Mouse (Mus musculus) forebrain, embryonic 10.5 days (tissue): ENCODE measurements around the gene Ccna2. TPM values are rescaled to one million over a fixed set of nuclear protein-coding genes. Genes with fewer than 3 reads are reported as not detected.

Source experiments
- DNase-seq: peaks from one replicate; pipeline ENCODE4 v3.0.0-alpha.2; 2017; ENCODE audit warnings: low spot score; ENCODE audit errors: extremely low spot score
- H3K27ac ChIP-seq: fragments of 300-500 bp; sonication (generic); 2 replicates; pipeline ENCODE4 v1.5.1; 2016; ENCODE audit warnings: mild to moderate bottlenecking
- H3K27me3 ChIP-seq: fragments of 300-500 bp; sonication (generic); 2 replicates; pipeline ENCODE4 v1.6.1; 2016; ENCODE audit warnings: mild to moderate bottlenecking; ENCODE audit not compliant: poor library complexity, severe bottlenecking
- H3K36me3 ChIP-seq: fragments of 300-500 bp; sonication (generic); replicated peaks from 2 replicates; pipeline ENCODE4 v1.6.1; 2016; ENCODE audit warnings: mild to moderate bottlenecking, moderate library complexity
- H3K4me1 ChIP-seq: fragments of 300-500 bp; sonication (generic); 2 replicates; pipeline ENCODE4 v1.6.1; 2016
- H3K4me3 ChIP-seq: fragments of 300-500 bp; sonication (generic); 2 replicates; pipeline ENCODE4 v1.5.1; 2016; ENCODE audit warnings: mild to moderate bottlenecking, moderate library complexity
- H3K9me3 ChIP-seq: fragments of 300-500 bp; sonication (generic); 2 replicates; pipeline ENCODE4 v1.6.1; 2016; ENCODE audit warnings: mild to moderate bottlenecking, moderate library complexity
- WGBS: fragments of 180-500 bp; shearing (Covaris S2); methylation state at CpG from one replicate; pipeline ENCODE4 v1.1.7; 2016; 5-methylcytosine and 5-hydroxymethylcytosine counted together
- polyA plus RNA-seq: library from polyadenylated mRNA; unstranded; fragments of >200 nt; fragmentation: Nextera tagmentation; extraction: Ambion mirVana; gene quantifications from 2 replicates; pipeline ENCODE4 v1.2.1, GENCODE M21; 2016

Gene Ccna2
- polyA plus RNA-seq, 1 experiment from 2014 or later = 276 TPM

DNA sequence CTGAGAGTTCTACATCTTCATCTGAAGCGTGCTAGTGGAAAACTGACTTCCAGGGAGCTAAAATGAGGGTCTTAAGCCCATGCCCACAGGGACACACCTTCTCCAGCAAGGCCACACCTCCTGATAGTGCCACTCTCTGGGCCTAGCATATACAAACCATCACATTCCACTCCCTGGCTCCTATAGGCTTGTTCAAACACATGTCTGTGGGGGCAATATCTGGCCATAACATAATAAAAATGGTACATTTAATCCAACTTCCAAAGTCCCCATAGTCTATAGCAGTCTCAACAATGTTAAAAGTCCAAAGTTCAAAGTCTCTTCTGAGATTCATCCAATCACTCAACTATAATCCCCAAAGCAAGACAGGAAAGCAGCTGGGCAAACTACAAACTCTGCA is 14.3 kb downstream of the Ccna2 start:
- Histone ChIP-seq H3K4me1 (peaks cover 7% of the 10 kb centered on the region), H3K4me3 (no peak overlapping the region), H3K9me3 (no peaks in the 10 kb centered on the region), H3K27me3 (no peaks in the 10 kb centered on the region), H3K36me3 (peaks cover 90% of the 10 kb centered on the region), H3K27ac (no peak overlapping the region)
- no peak for DNase-seq
- 93% methylated on average over 1 of the region's 1 CpGs for WGBS

- H3K4me1 ChIP-seq = peaks cover 22% of the 10 kb centered on the region
- peak within 1 kb of the TSS; percentile 73 for H3K4me3 ChIP-seq
- peaks cover 39% of the 10 kb centered on the region for H3K36me3 ChIP-seq
- H3K27ac ChIP-seq = peak within 1 kb of the TSS; percentile 85
- H3K9me3 ChIP-seq = no peaks in the 10 kb centered on the region
- no peaks in the 10 kb centered on the region for H3K27me3 ChIP-seq
- WGBS = under 1% methylated on average over 39 of the region's 39 CpGs
- peak; percentile 96 for DNase-seq
Observed at GRCm38 (mm10) chr3:36552406-36553047, 19.4 kb downstream of the Ccna2 start, which contains the start of gene Exosc9. Gene Exosc9 (plus strand): TSS chr3:36552606.

DNA sequence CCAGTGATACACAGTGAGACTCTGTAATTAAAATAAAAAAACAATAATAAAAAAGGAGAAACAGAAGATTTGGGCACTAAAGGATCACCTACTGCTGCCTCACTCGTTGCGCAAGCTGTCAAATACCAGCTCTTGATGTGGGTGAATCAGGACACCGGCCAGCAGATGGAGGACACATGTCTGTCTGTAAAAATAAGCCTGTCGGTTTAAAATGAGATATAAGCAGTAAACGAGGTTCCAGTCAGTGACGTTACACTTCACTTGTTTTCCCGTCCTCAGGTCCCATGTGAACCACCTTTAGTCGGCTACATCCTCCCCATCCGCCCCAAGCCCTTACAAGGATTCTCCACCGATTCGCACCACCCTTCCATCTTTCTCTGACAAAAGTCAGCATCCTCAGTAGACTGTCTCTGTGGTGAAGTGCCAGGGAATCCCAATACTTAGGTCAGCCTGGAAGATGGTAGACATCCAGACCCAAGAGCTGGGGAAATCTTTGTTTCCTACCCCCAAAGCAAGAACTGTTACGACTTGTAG is 20.0 kb downstream of the Ccna2 start:
- H3K36me3 ChIP-seq = peaks cover 33% of the 10 kb centered on the region
- WGBS = 24% methylated on average over 12 of the region's 12 CpGs
- no peaks in the 10 kb centered on the region for H3K27me3 ChIP-seq
- H3K4me3 ChIP-seq = peak overlapping the region; percentile 73
- peaks cover 22% of the 10 kb centered on the region for H3K4me1 ChIP-seq
- H3K27ac ChIP-seq = peak overlapping the region; percentile 85
- no peak for DNase-seq
- no peaks in the 10 kb centered on the region for H3K9me3 ChIP-seq

GRCm38 (mm10) chr3:36551343-36551742 is 20.6 kb downstream of the Ccna2 start:
- no peaks in the 10 kb centered on the region for H3K27me3 ChIP-seq

DNA sequence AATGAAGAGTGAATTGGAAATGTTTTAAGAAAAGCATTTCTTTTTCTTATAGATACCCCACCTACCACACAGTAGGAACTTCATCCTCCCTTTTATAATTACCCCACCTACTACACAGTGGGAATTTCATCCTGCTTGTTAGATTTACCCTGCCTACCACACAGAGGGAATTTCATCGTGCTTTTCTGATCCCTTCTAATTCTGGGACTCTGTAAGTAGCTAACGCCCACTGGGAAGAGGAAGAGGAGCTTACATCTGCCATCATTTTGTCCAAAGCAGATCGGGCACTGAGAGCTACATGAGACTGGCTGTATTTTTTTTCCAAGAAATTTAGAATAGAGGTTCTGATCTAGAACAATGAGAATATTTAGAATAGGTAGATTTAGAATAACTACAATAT is 27.0 kb downstream of the Ccna2 start:
- no peak overlapping the region for H3K27ac ChIP-seq
- 82% methylated on average over 3 of the region's 3 CpGs for WGBS
- no peak for DNase-seq

More at GRCm38 (mm10) chr3:36551343-36551742, 20.6 kb downstream of the Ccna2 start:
- peak; percentile 55 for DNase-seq
- no peaks in the 10 kb centered on the region for H3K9me3 ChIP-seq
- H3K27ac ChIP-seq = peak overlapping the region; percentile 85
- 18% methylated on average over 9 of the region's 9 CpGs for WGBS
- H3K36me3 ChIP-seq = peaks cover 27% of the 10 kb centered on the region
- H3K4me1 ChIP-seq = peaks cover 22% of the 10 kb centered on the region
- H3K4me3 ChIP-seq = peak overlapping the region; percentile 73

GRCm38 (mm10) chr3:36541399-36541798 is 30.6 kb downstream of the Ccna2 start:
- Histone ChIP-seq H3K9me3 (no peaks in the 10 kb centered on the region), H3K27me3 (no peaks in the 10 kb centered on the region), H3K4me1 (no peaks in the 10 kb centered on the region), H3K4me3 (no peak overlapping the region), H3K27ac (no peak overlapping the region), H3K36me3 (no peaks in the 10 kb centered on the region)
- 91% methylated on average over 2 of the region's 2 CpGs for WGBS
- no peak for DNase-seq

More for the DNA sequence above, 27.0 kb downstream of the Ccna2 start:
- Histone ChIP-seq H3K4me1 (no peaks in the 10 kb centered on the region), H3K36me3 (no peaks in the 10 kb centered on the region), H3K4me3 (no peak overlapping the region), H3K9me3 (no peaks in the 10 kb centered on the region), H3K27me3 (no peaks in the 10 kb centered on the region)

GRCm38 (mm10) chr3:36540756-36541155 is 31.2 kb downstream of the Ccna2 start:
- no peak for DNase-seq
- no peak overlapping the region for H3K4me3 ChIP-seq
- H3K9me3 ChIP-seq = no peaks in the 10 kb centered on the region
- no peaks in the 10 kb centered on the region for H3K36me3 ChIP-seq
- WGBS = 88% methylated on average over 2 of the region's 2 CpGs
- no peaks in the 10 kb centered on the region for H3K27me3 ChIP-seq
- H3K4me1 ChIP-seq = no peaks in the 10 kb centered on the region
- H3K27ac ChIP-seq = no peak overlapping the region

- peaks cover 4% of the 10 kb centered on the region for H3K27me3 ChIP-seq
- WGBS = 87% methylated on average over 4 of the region's 4 CpGs
- DNase-seq = no peak
- H3K4me3 ChIP-seq = no peak overlapping the region
- H3K9me3 ChIP-seq = peaks cover 4% of the 10 kb centered on the region; the same call in 1 of the 2 replicates
- no peak overlapping the region for H3K27ac ChIP-seq
- no peaks in the 10 kb centered on the region for H3K36me3 ChIP-seq
- H3K4me1 ChIP-seq = peaks cover 6% of the 10 kb centered on the region
Observed at GRCm38 (mm10) chr3:36537701-36538470, 34.1 kb downstream of the Ccna2 start.

DNA sequence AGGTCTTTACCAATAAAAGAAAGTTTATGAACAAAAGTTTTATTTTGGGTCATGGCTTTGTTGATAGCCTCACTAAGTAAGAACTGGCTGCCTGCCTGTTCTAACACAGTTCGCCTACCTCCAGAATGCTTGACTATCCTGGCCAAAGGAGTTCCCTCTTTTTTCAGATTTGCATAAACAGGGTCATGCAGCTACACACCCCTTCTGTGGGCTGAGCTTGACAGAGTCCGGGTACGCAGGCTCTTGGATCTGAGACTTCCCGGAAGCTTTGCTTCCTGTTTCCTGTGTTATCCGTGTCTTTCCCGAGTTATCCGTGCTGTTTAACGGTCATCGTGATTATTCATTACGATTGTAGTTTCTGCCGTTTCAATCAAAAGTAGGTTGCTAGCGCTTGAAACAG is 35.9 kb downstream of the Ccna2 start:
- WGBS = 94% methylated on average over 12 of the region's 12 CpGs
- H3K27ac ChIP-seq = no peak overlapping the region
- no peak for DNase-seq
- H3K4me1 ChIP-seq = peaks cover 17% of the 10 kb centered on the region
- peaks cover 4% of the 10 kb centered on the region; the same call in 1 of the 2 replicates for H3K9me3 ChIP-seq
- H3K36me3 ChIP-seq = no peaks in the 10 kb centered on the region
- H3K27me3 ChIP-seq = peaks cover 22% of the 10 kb centered on the region
- no peak overlapping the region for H3K4me3 ChIP-seq

- peak; percentile 20 for DNase-seq
- Histone ChIP-seq H3K27ac (no peak overlapping the region; the same call in 1 of the 2 replicates), H3K9me3 (peaks cover 4% of the 10 kb centered on the region; the same call in 1 of the 2 replicates), H3K4me3 (no peak overlapping the region), H3K4me1 (peaks cover 17% of the 10 kb centered on the region), H3K36me3 (no peaks in the 10 kb centered on the region), H3K27me3 (peaks cover 31% of the 10 kb centered on the region)
- 0% methylated on average over 1 of the region's 1 CpGs for WGBS
Observed at GRCm38 (mm10) chr3:36533201-36533672, 38.7 kb downstream of the Ccna2 start.

DNA sequence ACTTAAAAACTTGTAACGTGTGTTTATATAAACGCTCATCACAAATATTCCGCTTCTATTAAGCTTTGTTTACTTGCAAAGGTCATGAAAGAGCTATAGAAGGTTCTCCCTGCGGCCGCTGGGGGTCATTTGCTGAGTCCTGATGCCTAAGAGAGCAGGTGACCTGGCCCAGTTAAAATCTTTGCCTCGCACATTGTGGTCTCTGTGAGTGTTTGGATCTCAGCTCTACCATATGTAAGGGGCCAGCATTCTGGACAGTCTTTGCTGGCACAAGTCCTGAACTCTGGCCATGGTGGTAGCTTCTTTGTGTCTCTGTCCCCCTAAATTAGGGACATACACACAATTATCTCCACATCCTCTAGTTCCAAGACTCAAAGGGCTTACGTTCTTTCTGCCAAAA is 39.2 kb downstream of the Ccna2 start:
- H3K4me3 ChIP-seq = no peak overlapping the region
- DNase-seq = no peak
- peaks cover 31% of the 10 kb centered on the region for H3K27me3 ChIP-seq
- peaks cover 17% of the 10 kb centered on the region for H3K4me1 ChIP-seq
- peaks cover 4% of the 10 kb centered on the region; the same call in 1 of the 2 replicates for H3K9me3 ChIP-seq
- 43% methylated on average over 7 of the region's 7 CpGs for WGBS
- no peak overlapping the region for H3K27ac ChIP-seq
- no peaks in the 10 kb centered on the region for H3K36me3 ChIP-seq

DNA sequence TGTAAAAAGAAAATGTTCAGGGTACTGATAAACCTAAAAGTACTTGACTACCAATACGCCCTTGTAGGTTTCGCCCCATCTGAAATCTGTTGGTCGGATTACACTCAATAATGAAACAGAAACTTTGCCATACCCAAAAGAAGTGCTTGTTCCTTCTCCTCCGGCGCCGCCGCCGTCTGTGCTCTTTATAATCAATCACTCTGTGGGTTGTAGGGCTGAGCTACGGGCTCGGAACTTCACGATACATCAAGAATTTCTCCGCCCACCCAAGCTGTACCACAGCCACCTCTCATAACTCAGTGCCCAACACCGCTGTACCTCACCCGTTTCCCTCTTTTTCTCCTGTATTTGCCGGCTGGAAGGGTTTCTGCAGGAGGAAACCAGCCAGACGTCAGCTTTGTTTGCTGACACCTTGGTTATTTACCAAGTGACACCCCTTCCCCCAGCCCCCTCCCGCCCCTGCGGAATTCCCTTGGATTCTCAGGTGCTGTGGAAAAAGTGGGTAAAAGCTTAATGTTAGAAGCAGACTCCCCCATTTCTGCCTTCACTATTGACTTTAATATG is 39.9 kb downstream of the Ccna2 start:
- DNase-seq = no peak
- 23% methylated on average over 18 of the region's 18 CpGs for WGBS
- H3K9me3 ChIP-seq = peaks cover 4% of the 10 kb centered on the region; the same call in 1 of the 2 replicates
- peaks cover 17% of the 10 kb centered on the region for H3K4me1 ChIP-seq
- peaks cover 31% of the 10 kb centered on the region for H3K27me3 ChIP-seq
- H3K27ac ChIP-seq = no peak overlapping the region
- peak overlapping the region; percentile 28; the same call in 1 of the 2 replicates for H3K4me3 ChIP-seq
- H3K36me3 ChIP-seq = no peaks in the 10 kb centered on the region
